Mouse (Mus musculus): ENCODE measurements around the gene Nadk.

DNA sequence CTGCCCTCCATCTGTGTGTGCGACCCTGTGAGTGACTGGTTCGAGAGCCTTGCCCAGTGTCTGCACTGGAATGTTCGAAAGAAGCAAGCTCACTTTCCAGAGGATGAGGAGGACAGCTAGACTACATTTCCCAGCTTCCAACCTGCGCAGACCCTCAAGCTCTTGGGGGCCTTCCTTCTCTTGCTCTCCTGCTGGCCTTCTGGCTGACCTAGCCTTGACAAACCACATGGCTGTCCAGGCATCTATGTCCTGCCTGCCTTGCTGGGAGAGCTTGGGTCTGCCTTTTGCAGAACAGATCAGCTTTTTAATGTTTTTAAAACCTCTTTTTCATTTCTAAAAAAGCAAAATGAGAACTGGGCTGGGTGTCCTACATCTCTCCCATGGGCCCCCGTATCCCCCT is 27.2 kb downstream of the Nadk start:
- TF ChIP-seq SMC3 (IDR thresholded peaks at IDR 0.05; ENCODE audit: low read depth, low read length) (no peak), MAZ (IDR thresholded peaks at IDR 0.05; ENCODE audit: low read depth, low read length) (no peak), CTCF (conservative IDR thresholded peaks at IDR 0.05 in 1 of 2, IDR thresholded peaks at IDR 0.05 in 1 of 2; ENCODE audit: low read depth in 2 of 2, low read length in 2 of 2) (no peak), UBTF (IDR thresholded peaks at IDR 0.05; ENCODE audit: low read depth, low read length) (no peak), TBP (conservative IDR thresholded peaks at IDR 0.05; ENCODE audit: low read depth, low read length) (no peak), TCF12 (IDR thresholded peaks at IDR 0.05; ENCODE audit: low read depth, low read length) (no peak), POLR2A (IDR thresholded peaks at IDR 0.05; ENCODE audit: low read depth, low read length) (no peak), USF1 (IDR thresholded peaks at IDR 0.05; ENCODE audit: low read depth, low read length) (no peak), ZKSCAN1 (IDR thresholded peaks at IDR 0.05; ENCODE audit: borderline replicate concordance, low read depth, low read length) (no peak), POLR2AphosphoS2 (IDR thresholded peaks at IDR 0.05; ENCODE audit: low read depth, low read length) (no peak), CHD1 (IDR thresholded peaks at IDR 0.05; ENCODE audit: low read depth, low read length) (no peak), ZMIZ1 (IDR thresholded peaks at IDR 0.05; ENCODE audit: low read depth, low read length) (no peak), RCOR1 (conservative IDR thresholded peaks at IDR 0.05; ENCODE audit: low read depth, low read length) (no peak)
